Mouse (Mus musculus) testis, adult 2 months (tissue): Measurements from ENCODE around the gene Foxp1. TPM values are rescaled to one million over a fixed set of nuclear protein-coding genes. Genes with fewer than 3 reads are reported as not detected.

Source experiments
- H3K27ac ChIP-seq: fragments of 200-500 bp; 2 replicates; pipeline ENCODE4 v1.5.1; 2012; ENCODE audit warnings: low read depth, low read length; ENCODE audit not compliant: control insufficient read depth, insufficient read depth
- H3K27me3 ChIP-seq: fragments of 200-500 bp; 2 replicates; pipeline ENCODE4 v1.6.1; 2012; ENCODE audit warnings: mild to moderate bottlenecking, low read length, moderate library complexity; ENCODE audit not compliant: control insufficient read depth, insufficient read depth
- H3K36me3 ChIP-seq: fragments of 200-500 bp; 2 replicates; pipeline ENCODE4 v1.6.1; 2012; ENCODE audit warnings: mild to moderate bottlenecking, low read length; ENCODE audit not compliant: control insufficient read depth, insufficient read depth
- H3K4me1 ChIP-seq: fragments of 200-500 bp; 2 replicates; pipeline ENCODE4 v1.6.1; 2012; ENCODE audit warnings: low read length; ENCODE audit not compliant: control insufficient read depth, insufficient read depth
- H3K4me3 ChIP-seq: fragments of 200-500 bp; 2 replicates; pipeline ENCODE4 v1.5.1; 2012; ENCODE audit warnings: low read depth, mild to moderate bottlenecking, low read length, moderate library complexity, mixed read lengths; ENCODE audit not compliant: control insufficient read depth
- CTCF ChIP-seq: fragments of 200-500 bp; IDR thresholded peaks from 2 replicates; pipeline ENCODE4 v1.5.1; 2012; ENCODE audit warnings: low read depth, mild to moderate bottlenecking, inconsistent platforms, low read length, moderate library complexity; ENCODE audit not compliant: control insufficient read depth, insufficient read depth, insufficient replicate concordance
- POLR2A ChIP-seq: fragments of 200-500 bp; IDR thresholded peaks from 2 replicates; pipeline ENCODE4 v1.6.1; 2012; ENCODE audit warnings: low read depth, mild to moderate bottlenecking, inconsistent platforms, low read length, moderate library complexity; ENCODE audit not compliant: control insufficient read depth
- polyA plus RNA-seq: library from polyadenylated mRNA; depleted of rRNA; stranded (reverse); fragments of >200 nt; gene quantifications from 2 replicates; pipeline ENCODE4 v1.2.3, GENCODE M21; 2012

Foxp1 gene
- polyA plus RNA-seq, 1 experiment = 34.8 TPM

DNA sequence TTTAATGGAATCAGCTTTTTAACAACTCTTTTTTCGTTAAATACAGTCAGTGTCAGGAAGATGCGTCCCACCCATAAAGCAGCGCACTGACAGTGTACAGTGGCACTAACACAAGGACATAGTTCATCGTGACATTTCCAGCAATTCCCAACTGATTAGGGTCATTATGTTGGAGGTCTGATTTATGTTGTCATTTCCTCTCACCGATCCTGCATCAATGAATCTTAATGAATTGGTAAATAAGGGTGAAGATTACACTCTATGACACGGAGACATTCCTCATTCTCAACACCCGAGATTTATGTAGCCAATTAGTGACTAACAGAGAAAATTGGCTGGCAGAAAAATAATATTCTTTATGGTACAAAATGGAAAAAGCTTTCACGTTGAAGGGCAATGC is 332.6 kb downstream of the Foxp1 start:
- Histone ChIP-seq H3K4me1 (no peaks in the 10 kb centered on the region), H3K27ac (no peak overlapping the region), H3K36me3 (no peaks in the 10 kb centered on the region), H3K4me3 (no peak overlapping the region), H3K27me3 (no peaks in the 10 kb centered on the region)
- TF ChIP-seq CTCF (no peak), POLR2A (no peak)

DNA sequence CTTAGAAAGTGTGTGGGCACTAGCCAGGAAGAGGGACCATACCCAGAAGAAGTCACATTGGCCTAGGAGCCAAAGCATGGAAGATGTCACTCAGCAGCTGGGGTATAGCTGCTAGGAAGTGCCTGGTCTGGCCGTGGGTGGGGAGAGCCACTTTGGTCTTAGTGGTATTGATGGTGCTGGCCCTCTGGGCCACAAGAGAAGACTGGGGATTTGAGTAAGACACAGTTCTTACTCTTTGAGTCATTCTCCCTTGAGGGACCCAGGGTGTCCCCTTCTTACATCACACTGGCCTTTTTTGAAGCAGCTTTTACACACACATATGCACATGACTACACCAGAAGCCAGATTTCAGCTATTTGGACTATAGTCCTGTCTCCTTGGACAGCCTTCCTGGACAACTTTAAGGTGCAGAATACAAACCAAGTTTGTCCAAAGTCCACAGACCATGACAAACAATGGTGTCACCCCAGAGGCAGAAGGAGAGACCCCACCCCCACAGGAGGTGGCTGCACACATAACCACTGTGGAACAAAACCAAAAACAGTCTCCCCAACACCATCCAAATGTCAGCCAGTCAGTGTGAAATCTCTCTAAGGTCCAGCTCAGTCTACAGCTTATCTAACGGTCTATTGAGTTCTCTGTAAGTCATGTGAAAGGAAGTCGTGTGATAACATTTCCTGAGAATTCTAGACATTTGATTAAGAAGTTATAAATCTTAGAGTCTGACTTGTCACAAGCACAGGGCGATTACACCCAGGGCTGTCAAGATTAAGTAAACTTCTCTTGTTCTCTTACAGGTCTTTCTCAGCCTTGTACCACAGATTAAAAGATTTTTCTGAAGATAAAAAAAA is 333.9 kb downstream of the Foxp1 start:
- TF ChIP-seq CTCF = no peak
- no peak for TF ChIP-seq POLR2A
- H3K27me3 ChIP-seq = no peaks in the 10 kb centered on the region
- no peaks in the 10 kb centered on the region for H3K36me3 ChIP-seq
- H3K4me1 ChIP-seq = no peaks in the 10 kb centered on the region
- H3K27ac ChIP-seq = no peak overlapping the region
- H3K4me3 ChIP-seq = no peak overlapping the region

DNA sequence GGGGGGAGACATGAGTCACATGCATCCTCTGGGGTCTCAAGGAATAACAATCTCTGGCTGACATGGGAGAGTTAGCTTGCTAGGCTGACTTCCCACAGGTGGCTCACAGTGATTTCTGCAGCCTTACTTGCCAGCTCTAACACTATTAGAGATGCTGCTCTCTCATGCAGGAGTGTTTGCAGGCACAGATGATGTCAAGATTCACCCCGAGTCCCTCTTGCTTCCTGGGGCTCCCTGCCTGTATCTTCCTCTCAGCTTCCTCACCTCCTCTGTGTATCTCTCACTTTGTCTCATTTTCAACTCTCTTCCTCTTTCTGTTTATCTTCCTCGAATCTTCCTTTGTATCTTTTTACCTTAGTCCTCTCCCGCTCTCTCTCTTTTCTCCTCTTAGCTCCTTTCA is 334.6 kb downstream of the Foxp1 start:
- Histone ChIP-seq H3K4me1 (no peaks in the 10 kb centered on the region), H3K4me3 (no peak overlapping the region)
- TF ChIP-seq POLR2A (no peak), CTCF (no peak)

DNA sequence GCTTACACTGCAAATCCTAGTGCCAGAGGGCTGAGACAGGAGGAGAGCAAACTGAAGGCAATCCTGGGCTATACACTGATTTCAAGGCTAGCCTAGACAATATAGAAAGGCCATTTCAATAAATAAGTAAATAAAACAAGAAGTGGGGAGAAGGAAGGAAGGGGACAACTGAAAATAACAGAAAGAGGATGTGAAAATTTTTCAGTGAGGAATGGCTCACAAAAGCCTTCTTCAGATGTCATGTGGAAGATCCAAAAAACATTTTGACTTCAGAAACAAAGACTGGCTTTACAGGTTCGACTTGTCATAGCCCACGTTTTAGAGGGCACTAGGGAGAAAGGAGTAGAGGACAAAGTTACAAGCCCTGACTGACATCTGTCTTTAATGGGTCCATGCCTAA is 335.1 kb downstream of the Foxp1 start:
- H3K4me1 ChIP-seq = no peaks in the 10 kb centered on the region
- no peaks in the 10 kb centered on the region for H3K36me3 ChIP-seq
- no peaks in the 10 kb centered on the region for H3K27me3 ChIP-seq
- TF ChIP-seq CTCF (no peak), POLR2A (no peak)
- no peak overlapping the region for H3K4me3 ChIP-seq
- no peak overlapping the region for H3K27ac ChIP-seq

More for the DNA sequence above, 334.6 kb downstream of the Foxp1 start:
- no peak overlapping the region for H3K27ac ChIP-seq
- H3K36me3 ChIP-seq = no peaks in the 10 kb centered on the region
- H3K27me3 ChIP-seq = no peaks in the 10 kb centered on the region

DNA sequence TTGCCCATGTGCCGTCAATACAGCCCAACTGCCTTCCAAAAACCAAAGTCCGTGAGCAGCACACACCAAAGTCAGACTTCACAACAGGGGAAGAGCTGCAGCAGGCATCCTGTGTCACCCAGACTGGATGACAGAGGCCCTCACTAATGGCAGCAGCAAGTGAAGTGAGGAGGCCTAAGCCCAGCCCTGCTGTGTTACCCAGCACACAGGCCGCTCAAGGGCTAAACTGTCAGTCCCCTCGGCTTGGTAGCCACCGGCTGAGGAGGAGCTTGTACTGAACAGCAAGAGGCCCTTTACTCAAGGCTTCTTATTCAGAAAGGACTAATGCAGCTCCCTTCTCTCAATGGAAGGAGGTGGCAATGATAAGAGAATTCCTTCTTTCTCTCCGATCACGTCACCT is 336.0 kb downstream of the Foxp1 start:
- Histone ChIP-seq H3K4me3 (no peak overlapping the region), H3K27ac (no peak overlapping the region), H3K27me3 (no peaks in the 10 kb centered on the region), H3K4me1 (no peaks in the 10 kb centered on the region), H3K36me3 (no peaks in the 10 kb centered on the region)
- TF ChIP-seq POLR2A (no peak), CTCF (no peak)

DNA sequence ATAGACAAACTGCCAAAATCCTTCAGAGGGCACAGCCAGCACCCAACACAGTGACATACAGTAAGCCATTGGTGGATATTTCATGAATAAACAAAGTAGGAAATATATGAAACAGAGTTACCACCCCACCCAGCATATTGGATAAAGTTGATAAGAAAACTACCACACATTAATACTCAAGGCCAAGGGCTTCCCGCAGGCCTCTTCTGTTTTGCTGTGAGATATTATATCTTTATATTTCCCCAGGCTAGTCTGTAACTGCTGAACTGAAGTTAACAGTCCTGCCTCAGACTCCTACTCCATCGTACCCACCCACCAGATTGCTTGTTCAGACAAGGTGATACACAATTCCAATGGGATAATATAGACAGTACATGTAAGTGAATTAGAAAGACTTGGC is 336.7 kb downstream of the Foxp1 start:
- no peak for TF ChIP-seq CTCF
- TF ChIP-seq POLR2A = no peak
- no peaks in the 10 kb centered on the region for H3K27me3 ChIP-seq
- no peak overlapping the region for H3K4me3 ChIP-seq
- H3K36me3 ChIP-seq = no peaks in the 10 kb centered on the region
- H3K4me1 ChIP-seq = no peaks in the 10 kb centered on the region
- no peak overlapping the region for H3K27ac ChIP-seq

DNA sequence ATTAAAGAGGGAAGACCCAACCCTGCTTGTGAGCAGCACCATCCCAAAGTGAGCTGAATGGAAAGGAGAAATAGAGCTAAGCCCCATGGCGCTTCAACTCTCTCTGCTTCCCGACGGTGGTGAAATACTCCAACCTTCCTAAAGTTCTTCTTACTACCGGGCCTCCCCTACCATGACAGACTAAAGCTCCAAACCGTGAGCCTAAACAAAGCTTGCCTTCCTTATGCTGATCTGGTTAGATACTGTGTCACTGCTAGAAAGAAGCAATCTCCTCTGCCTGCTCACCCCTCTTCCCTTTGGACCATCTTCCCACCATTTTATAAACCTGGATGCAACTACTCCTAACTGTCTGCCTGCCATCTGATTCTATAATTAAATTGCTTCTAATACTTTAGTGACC is 338.5 kb downstream of the Foxp1 start:
- Histone ChIP-seq H3K4me1 (no peaks in the 10 kb centered on the region), H3K27me3 (no peaks in the 10 kb centered on the region), H3K27ac (no peak overlapping the region), H3K36me3 (no peaks in the 10 kb centered on the region), H3K4me3 (no peak overlapping the region)
- TF ChIP-seq POLR2A (no peak), CTCF (no peak)
